Comparison of ENCODE assay signal across 12 mouse cellular contexts in the genomic region with DNA sequence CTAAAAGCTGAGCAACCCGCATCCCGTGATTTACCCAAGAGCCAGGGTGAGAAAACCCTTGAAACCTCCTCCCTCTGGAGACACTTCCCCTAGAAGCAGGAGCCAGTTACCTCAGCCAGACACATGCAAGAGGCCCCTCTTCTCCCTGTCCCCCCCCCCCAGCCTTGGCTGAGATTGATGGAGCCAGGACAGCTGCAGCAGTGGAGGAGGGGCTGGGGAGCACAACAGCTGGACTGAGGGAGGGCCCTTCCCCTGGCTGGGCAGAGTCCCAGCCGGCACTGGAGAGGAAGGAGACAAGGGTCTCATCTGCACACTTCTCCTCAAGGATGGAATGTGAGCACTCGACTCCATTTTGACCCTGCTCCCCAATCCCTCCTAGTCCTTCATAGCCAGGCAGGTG.
A peak's percentile ranks its signal among the peaks of the same experiment; 100 is the strongest.
DNase-seq lines count a peak whose midpoint lies in the region; ATAC-seq and TF ChIP-seq lines count a peak whose summit lies in the region.
"Had no signal": no experiment of that assay in that cellular context is flagged by ENCODE, and none has a peak within 500 bp of the region (broad histone marks: within the 10 kb centered on the region; RNA-seq: fewer than 3 reads in every experiment).

No protein-coding gene starts in this region.

- no peak overlapping the region for H3K9ac ChIP-seq in hindbrain, embryonic 13.5 days
- H3K9ac ChIP-seq in embryonic facial prominence, embryonic 12.5 days, result no peak overlapping the region
- H3K9ac ChIP-seq in limb, embryonic 11.5 days (ENCODE audit: low read length), result no peak overlapping the region
- H3K9ac ChIP-seq: hindbrain, embryonic 15.5 days had no signal

- H3K36me3 ChIP-seq in hindbrain, embryonic 10.5 days, result 0 out of 2 replicates have a peak, but pooled peaks cover 7% of the 10 kb centered on the region
- H3K36me3 ChIP-seq in hindbrain, embryonic 13.5 days, result no peaks in the 10 kb centered on the region
- no peaks in the 10 kb centered on the region for H3K36me3 ChIP-seq in C2C12 (ENCODE audit: control insufficient read depth, insufficient read depth)
- 0 out of 2 replicates have a peak, but pooled peaks cover 3% of the 10 kb centered on the region for H3K36me3 ChIP-seq in embryonic facial prominence, embryonic 12.5 days
- H3K36me3 ChIP-seq in limb, embryonic 11.5 days (ENCODE audit: control insufficient read depth, insufficient read depth, low read length), result no peaks in the 10 kb centered on the region
- H3K36me3 ChIP-seq: hindbrain, embryonic 15.5 days had no signal

- no peaks in the 10 kb centered on the region for H3K27me3 ChIP-seq in hindbrain, embryonic 10.5 days (ENCODE audit: insufficient read depth, poor library complexity, severe bottlenecking)
- H3K27me3 ChIP-seq in hindbrain, embryonic 13.5 days, result no peaks in the 10 kb centered on the region
- no peaks in the 10 kb centered on the region for H3K27me3 ChIP-seq in C2C12 (ENCODE audit: control insufficient read depth, insufficient read depth, insufficient read length)
- no peaks in the 10 kb centered on the region for H3K27me3 ChIP-seq in embryonic facial prominence, embryonic 12.5 days
- no peaks in the 10 kb centered on the region for H3K27me3 ChIP-seq in limb, embryonic 11.5 days (ENCODE audit: control insufficient read depth, insufficient read depth, low read length)
- H3K27me3 ChIP-seq: hindbrain, embryonic 15.5 days had no signal

- no peak for TF ChIP-seq CTCF in C2C12 (IDR thresholded peaks at IDR 0.05; ENCODE audit: control insufficient read depth, insufficient read depth, insufficient read length)

- peak overlapping the region; percentile 36; the same call in 1 of the 2 replicates for H3K27ac ChIP-seq in hindbrain, embryonic 10.5 days
- H3K27ac ChIP-seq in hindbrain, embryonic 13.5 days, result no peak overlapping the region
- 0 out of 2 replicates have a peak overlapping the region, but pooled peaks have one; percentile 43 for H3K27ac ChIP-seq in embryonic facial prominence, embryonic 12.5 days
- H3K27ac ChIP-seq in limb, embryonic 11.5 days (replicated peaks; ENCODE audit: low read depth, low read length), result 0 out of 2 replicates have a peak overlapping the region, but pooled peaks have one; percentile 45
- H3K27ac ChIP-seq: hindbrain, embryonic 15.5 days had no signal

- peaks cover 58% of the 10 kb centered on the region for H3K4me1 ChIP-seq in hindbrain, embryonic 10.5 days (replicated peaks)
- H3K4me1 ChIP-seq in hindbrain, embryonic 13.5 days (replicated peaks), result peaks cover 31% of the 10 kb centered on the region
- H3K4me1 ChIP-seq in embryonic facial prominence, embryonic 12.5 days, result peaks cover 41% of the 10 kb centered on the region
- peaks cover 48% of the 10 kb centered on the region for H3K4me1 ChIP-seq in limb, embryonic 11.5 days (ENCODE audit: control insufficient read depth, insufficient read depth, low read length)

- H3K79me3 ChIP-seq in C2C12 (ENCODE audit: low read depth), result no peaks in the 10 kb centered on the region

- no peaks in the 10 kb centered on the region for H3K9me3 ChIP-seq in hindbrain, embryonic 10.5 days
- H3K9me3 ChIP-seq in hindbrain, embryonic 13.5 days, result no peaks in the 10 kb centered on the region
- H3K9me3 ChIP-seq in embryonic facial prominence, embryonic 12.5 days, result no peaks in the 10 kb centered on the region
- H3K9me3 ChIP-seq in limb, embryonic 11.5 days (ENCODE audit: control insufficient read depth, low read length), result no peaks in the 10 kb centered on the region
- H3K9me3 ChIP-seq: hindbrain, embryonic 15.5 days had no signal

- no peak overlapping the region for H3K4me3 ChIP-seq in hindbrain, embryonic 10.5 days
- no peak overlapping the region for H3K4me3 ChIP-seq in hindbrain, embryonic 13.5 days
- H3K4me3 ChIP-seq in C2C12 (ENCODE audit: insufficient read depth, poor library complexity, severe bottlenecking), result no peak overlapping the region
- no peak overlapping the region for H3K4me3 ChIP-seq in embryonic facial prominence, embryonic 12.5 days
- H3K4me3 ChIP-seq in limb, embryonic 11.5 days (ENCODE audit: low read depth, low read length), result no peak overlapping the region
- H3K4me3 ChIP-seq: hindbrain, embryonic 15.5 days had no signal

- H3K4me2 ChIP-seq in hindbrain, embryonic 13.5 days, result no peak overlapping the region
- H3K4me2 ChIP-seq in embryonic facial prominence, embryonic 12.5 days (replicated peaks), result no peak overlapping the region
- H3K4me2 ChIP-seq in limb, embryonic 11.5 days (ENCODE audit: low read depth, severe bottlenecking), result no peak overlapping the region
- H3K4me2 ChIP-seq: hindbrain, embryonic 15.5 days; liver, embryonic 11.5 days had no signal

- H3K79me2 ChIP-seq in C2C12 (ENCODE audit: control insufficient read depth, insufficient read depth), result no peaks in the 10 kb centered on the region

- WGBS in hindbrain, embryonic 10.5 days, result 56% methylated on average over 4 of the region's 4 CpGs
- WGBS in hindbrain, embryonic 13.5 days, result 62% methylated on average over 4 of the region's 4 CpGs
- 42% methylated on average over 4 of the region's 4 CpGs for WGBS in embryonic facial prominence, embryonic 12.5 days
- 26% methylated on average over 4 of the region's 4 CpGs for WGBS in limb, embryonic 11.5 days

- no peak overlapping the region for H3ac ChIP-seq in C2C12 (ENCODE audit: control insufficient read depth, insufficient read length, low read depth)

- ATAC-seq in hindbrain, embryonic 13.5 days (ENCODE audit: low FRiP score), result no peak
- peak; percentile 74 for ATAC-seq in embryonic facial prominence, embryonic 12.5 days (ENCODE audit: insufficient number of reproducible peaks, insufficient read depth, low FRiP score, low TSS enrichment)
- peak; percentile 69; the same call in 1 of the 2 replicates for ATAC-seq in limb, embryonic 11.5 days (ENCODE audit: insufficient number of reproducible peaks, low FRiP score, low TSS enrichment, low read depth)
- no peak for ATAC-seq in cerebellum, adult (ENCODE audit: insufficient number of reproducible peaks, low FRiP score, low TSS enrichment)
- ATAC-seq: activated CD4-positive, CD25-positive, alpha-beta regulatory T cell, adult 4 months had no signal

- DNase-seq in hindbrain, embryonic 10.5 days (ENCODE audit: low spot score), result no peak
- DNase-seq in limb, embryonic 11.5 days (ENCODE audit: low spot score), result peak; percentile 47
- no peak for DNase-seq in layer of hippocampus, postnatal 10 days (ENCODE audit: low spot score in 2 of 2)
- no peak for DNase-seq in layer of hippocampus, adult 11-12 months (ENCODE audit: low spot score)
- DNase-seq: cerebellum, adult 8-10 months had no signal

TF ChIP-seq in C2C12, 6 proteins besides CTCF, POLR2A, EP300 and RAD21:
- TF ChIP-seq FOSL1 (IDR thresholded peaks at IDR 0.05; ENCODE audit: insufficient read depth, low read length, poor library complexity, severe bottlenecking), result no peak
- TF ChIP-seq MYOD1 (IDR thresholded peaks at IDR 0.05; ENCODE audit: control insufficient read depth, insufficient read length, low read depth), result peak; percentile 99

Comparison
In these comparisons a context has a peak if more than half of its experiments do, and no peak if none do; other contexts are left out.
1. ATAC-seq: peak in embryonic facial prominence, embryonic 12.5 days (single experiment) and limb, embryonic 11.5 days (single experiment); none in hindbrain, embryonic 13.5 days (single experiment) and cerebellum, adult (single experiment).